Mouse (Mus musculus) bone marrow macrophage, adult 2 months (primary cell): ENCODE results near the gene Hesx1.

ENCODE experiments used
- CTCF ChIP-seq: IDR thresholded peaks from 2 replicates; pipeline ENCODE4 v1.5.1; 2012; ENCODE audit warnings: low read depth, mild to moderate bottlenecking, low read length, moderate library complexity
- POLR2A ChIP-seq: IDR thresholded peaks from 2 replicates; pipeline ENCODE4 v1.6.1; 2012; ENCODE audit warnings: mild to moderate bottlenecking, low read depth, low read length, borderline replicate concordance

DNA sequence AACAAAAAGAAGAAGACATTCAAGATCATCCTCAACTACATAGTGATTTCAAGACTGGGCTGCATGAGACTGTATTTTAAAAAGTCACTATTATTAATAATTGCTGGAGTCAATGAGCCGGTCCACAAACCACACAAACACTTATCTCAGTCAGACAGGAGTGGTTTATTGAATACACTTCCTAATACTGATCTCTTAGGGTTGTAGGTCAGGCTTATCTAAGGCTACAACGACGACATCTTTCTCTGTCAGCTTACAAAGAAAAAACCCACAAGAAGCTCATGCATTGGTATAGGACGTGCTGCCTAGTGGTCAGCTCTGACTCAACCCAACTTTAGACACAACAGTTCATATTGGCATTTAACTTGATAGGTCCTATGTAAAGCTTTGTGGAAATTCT, 30.4 kb downstream of the Hesx1 start:
- TF ChIP-seq POLR2A (no peak), CTCF (no peak)
